Mouse (Mus musculus) liver, embryonic 11.5 days (tissue): ENCODE results near the gene Fmnl2. TPM values are rescaled to one million over a fixed set of nuclear protein-coding genes. Genes with fewer than 3 reads are reported as not detected.

ENCODE experiments used
- ATAC-seq: fragments of 200-750 bp; cut with Nextera tagmentation; replicated peaks from 2 replicates; pipeline ENCODE4 v1.8.0; 2017; ENCODE audit warnings: moderate number of reproducible peaks, mild to moderate bottlenecking, moderate TSS enrichment, moderate library complexity; ENCODE audit not compliant: low FRiP score
- DNase-seq: peaks from one replicate; pipeline ENCODE4 v3.0.0-alpha.2; 2017; ENCODE audit warnings: low spot score
- H3K27ac ChIP-seq: fragments of 300-500 bp; sonication (generic); 2 replicates; pipeline ENCODE4 v1.5.1; 2014; ENCODE audit warnings: mild to moderate bottlenecking, low read depth, low read length, control low read depth
- H3K27me3 ChIP-seq: fragments of 300-500 bp; sonication (generic); replicated peaks from 2 replicates; pipeline ENCODE4 v1.6.1; 2014; ENCODE audit warnings: low read length, mixed read lengths; ENCODE audit not compliant: control insufficient read depth, insufficient read depth
- H3K36me3 ChIP-seq: fragments of 300-500 bp; sonication (generic); 2 replicates; pipeline ENCODE4 v1.6.1; 2014; ENCODE audit warnings: mild to moderate bottlenecking, low read length, moderate library complexity, mixed read lengths; ENCODE audit not compliant: control insufficient read depth, insufficient read depth
- H3K4me1 ChIP-seq: fragments of 300-500 bp; sonication (generic); replicated peaks from 2 replicates; pipeline ENCODE4 v1.6.1; 2014; ENCODE audit warnings: low read length, mixed read lengths; ENCODE audit not compliant: control insufficient read depth, insufficient read depth
- H3K4me2 ChIP-seq: fragments of 300-500 bp; sonication (generic); 2 replicates; pipeline ENCODE4 v1.6.1; 2014; ENCODE audit warnings: mild to moderate bottlenecking, control low read depth, moderate library complexity
- H3K4me3 ChIP-seq: fragments of 300-500 bp; sonication (generic); 2 replicates; pipeline ENCODE4 v1.5.1; 2014; ENCODE audit warnings: low read depth, low read length, control low read depth
- H3K9ac ChIP-seq: fragments of 300-500 bp; sonication (generic); 2 replicates; pipeline ENCODE4 v1.6.1; 2014; ENCODE audit warnings: low read depth, low read length, control low read depth
- H3K9me3 ChIP-seq: fragments of 300-500 bp; sonication (generic); 2 replicates; pipeline ENCODE4 v1.6.1; 2016; ENCODE audit warnings: low read length, inconsistent platforms, mixed read lengths; ENCODE audit not compliant: control insufficient read depth
- WGBS: fragments of 180-500 bp; shearing (Covaris S2); extraction: QIAGEN DNeasy Blood & Tissue Kit; methylation state at CpG from one replicate; pipeline ENCODE4 v1.1.7; 2014; 5-methylcytosine and 5-hydroxymethylcytosine counted together
- polyA plus RNA-seq: library from polyadenylated mRNA; unstranded; fragments of >200 nt; fragmentation: Nextera tagmentation; extraction: Ambion mirVana; gene quantifications from 2 replicates; pipeline ENCODE4 v1.2.1, GENCODE M21; 2014

Gene Fmnl2
- polyA plus RNA-seq, 1 experiment from 2014 or later, result 1.5 TPM

GRCm38 (mm10) chr2:53082045-53082444, 224.4 kb downstream of the Fmnl2 start:
- no peaks in the 10 kb centered on the region for H3K27me3 ChIP-seq
- H3K4me1 ChIP-seq, result no peaks in the 10 kb centered on the region
- no peak overlapping the region for H3K27ac ChIP-seq
- H3K4me2 ChIP-seq, result no peak overlapping the region
- H3K4me3 ChIP-seq, result no peak overlapping the region
- no peaks in the 10 kb centered on the region for H3K36me3 ChIP-seq
- DNase-seq (no peak), ATAC-seq (no peak)
- 89% methylated on average over 4 of the region's 4 CpGs for WGBS
- H3K9ac ChIP-seq, result no peak overlapping the region
- no peaks in the 10 kb centered on the region for H3K9me3 ChIP-seq

- ATAC-seq (no peak), DNase-seq (no peak)
- Histone ChIP-seq H3K27ac (no peak overlapping the region), H3K36me3 (no peaks in the 10 kb centered on the region), H3K9me3 (no peaks in the 10 kb centered on the region), H3K9ac (no peak overlapping the region), H3K4me3 (no peak overlapping the region), H3K4me2 (no peak overlapping the region), H3K4me1 (no peaks in the 10 kb centered on the region), H3K27me3 (no peaks in the 10 kb centered on the region)
- WGBS, result 90% methylated on average over 5 of the region's 5 CpGs
These were observed 224.8 kb downstream of the Fmnl2 start for GRCm38 (mm10) chr2:53082501-53082900.

- H3K27me3 ChIP-seq, result no peaks in the 10 kb centered on the region
- no peak overlapping the region for H3K4me2 ChIP-seq
- ATAC-seq (no peak), DNase-seq (no peak)
- no peaks in the 10 kb centered on the region for H3K36me3 ChIP-seq
- H3K4me3 ChIP-seq, result no peak overlapping the region
- H3K9me3 ChIP-seq, result no peaks in the 10 kb centered on the region
- no peaks in the 10 kb centered on the region for H3K4me1 ChIP-seq
- H3K9ac ChIP-seq, result no peak overlapping the region
- WGBS, result 21% methylated on average over 1 of the region's 1 CpGs
- H3K27ac ChIP-seq, result no peak overlapping the region
These were observed 225.6 kb downstream of the Fmnl2 start for GRCm38 (mm10) chr2:53083241-53083640.

GRCm38 (mm10) chr2:53085617-53086202, 228.1 kb downstream of the Fmnl2 start:
- WGBS, result 40% methylated on average over 9 of the region's 9 CpGs

GRCm38 (mm10) chr2:53088744-53089143, 231.1 kb downstream of the Fmnl2 start:
- H3K36me3 ChIP-seq, result no peaks in the 10 kb centered on the region
- no peak overlapping the region for H3K4me2 ChIP-seq
- DNase-seq (no peak), ATAC-seq (no peak)
- H3K4me3 ChIP-seq, result no peak overlapping the region
- H3K27me3 ChIP-seq, result no peaks in the 10 kb centered on the region
- no peaks in the 10 kb centered on the region for H3K4me1 ChIP-seq
- 68% methylated on average over 3 of the region's 3 CpGs for WGBS
- H3K27ac ChIP-seq, result no peak overlapping the region
- H3K9me3 ChIP-seq, result no peaks in the 10 kb centered on the region
- no peak overlapping the region for H3K9ac ChIP-seq

More at GRCm38 (mm10) chr2:53085617-53086202, 228.1 kb downstream of the Fmnl2 start:
- no peak for ATAC-seq
- no peak for DNase-seq
- H3K4me2 ChIP-seq, result no peak overlapping the region
- H3K9me3 ChIP-seq, result no peaks in the 10 kb centered on the region
- H3K36me3 ChIP-seq, result no peaks in the 10 kb centered on the region
- no peaks in the 10 kb centered on the region for H3K4me1 ChIP-seq
- no peaks in the 10 kb centered on the region for H3K27me3 ChIP-seq
- H3K27ac ChIP-seq, result no peak overlapping the region
- H3K4me3 ChIP-seq, result no peak overlapping the region
- no peak overlapping the region for H3K9ac ChIP-seq

- Histone ChIP-seq H3K27ac (no peak overlapping the region), H3K4me2 (no peak overlapping the region), H3K9me3 (no peaks in the 10 kb centered on the region), H3K4me1 (no peaks in the 10 kb centered on the region), H3K27me3 (no peaks in the 10 kb centered on the region), H3K9ac (no peak overlapping the region), H3K36me3 (no peaks in the 10 kb centered on the region), H3K4me3 (no peak overlapping the region)
- no peak for ATAC-seq
- 79% methylated on average over 9 of the region's 9 CpGs for WGBS
- no peak for DNase-seq
These were observed 237.4 kb downstream of the Fmnl2 start for GRCm38 (mm10) chr2:53095031-53095430.

GRCm38 (mm10) chr2:53095489-53095888, 237.8 kb downstream of the Fmnl2 start:
- no peaks in the 10 kb centered on the region for H3K27me3 ChIP-seq
- WGBS, result 85% methylated on average over 3 of the region's 3 CpGs
- H3K27ac ChIP-seq, result no peak overlapping the region
- no peaks in the 10 kb centered on the region for H3K36me3 ChIP-seq
- no peak overlapping the region for H3K9ac ChIP-seq
- DNase-seq (no peak), ATAC-seq (no peak)
- no peaks in the 10 kb centered on the region for H3K9me3 ChIP-seq
- H3K4me1 ChIP-seq, result no peaks in the 10 kb centered on the region
- no peak overlapping the region for H3K4me3 ChIP-seq
- H3K4me2 ChIP-seq, result no peak overlapping the region

- no peak overlapping the region for H3K27ac ChIP-seq
- H3K27me3 ChIP-seq, result no peaks in the 10 kb centered on the region
- no peaks in the 10 kb centered on the region for H3K4me1 ChIP-seq
- H3K9ac ChIP-seq, result no peak overlapping the region
- no peak overlapping the region for H3K4me3 ChIP-seq
- WGBS, result 55% methylated on average over 2 of the region's 2 CpGs
- no peaks in the 10 kb centered on the region for H3K36me3 ChIP-seq
- H3K9me3 ChIP-seq, result no peaks in the 10 kb centered on the region
- DNase-seq (no peak), ATAC-seq (no peak)
- H3K4me2 ChIP-seq, result no peak overlapping the region
These were observed 242.4 kb downstream of the Fmnl2 start for GRCm38 (mm10) chr2:53100093-53100492.

GRCm38 (mm10) chr2:53101885-53102740, 244.5 kb downstream of the Fmnl2 start:
- H3K9ac ChIP-seq, result no peak overlapping the region
- ATAC-seq (no peak), DNase-seq (no peak)
- no peaks in the 10 kb centered on the region for H3K9me3 ChIP-seq
- WGBS, result 79% methylated on average over 11 of the region's 11 CpGs
- no peak overlapping the region for H3K27ac ChIP-seq
- H3K27me3 ChIP-seq, result no peaks in the 10 kb centered on the region
- H3K4me3 ChIP-seq, result no peak overlapping the region
- H3K36me3 ChIP-seq, result no peaks in the 10 kb centered on the region
- H3K4me2 ChIP-seq, result no peak overlapping the region
- H3K4me1 ChIP-seq, result no peaks in the 10 kb centered on the region
